Mouse (Mus musculus) forebrain, embryonic 10.5 days (tissue): ENCODE measurements around the gene Gm5938. TPM values are rescaled to one million over a fixed set of nuclear protein-coding genes. Genes with fewer than 3 reads are reported as not detected.

Source experiments
- DNase-seq: peaks from one replicate; pipeline ENCODE4 v3.0.0-alpha.2; 2017; ENCODE audit warnings: low spot score; ENCODE audit errors: extremely low spot score
- H3K27ac ChIP-seq: fragments of 300-500 bp; sonication (generic); 2 replicates; pipeline ENCODE4 v1.5.1; 2016; ENCODE audit warnings: mild to moderate bottlenecking
- H3K27me3 ChIP-seq: fragments of 300-500 bp; sonication (generic); 2 replicates; pipeline ENCODE4 v1.6.1; 2016; ENCODE audit warnings: mild to moderate bottlenecking; ENCODE audit not compliant: poor library complexity, severe bottlenecking
- H3K36me3 ChIP-seq: fragments of 300-500 bp; sonication (generic); replicated peaks from 2 replicates; pipeline ENCODE4 v1.6.1; 2016; ENCODE audit warnings: mild to moderate bottlenecking, moderate library complexity
- H3K4me1 ChIP-seq: fragments of 300-500 bp; sonication (generic); 2 replicates; pipeline ENCODE4 v1.6.1; 2016
- H3K4me3 ChIP-seq: fragments of 300-500 bp; sonication (generic); 2 replicates; pipeline ENCODE4 v1.5.1; 2016; ENCODE audit warnings: mild to moderate bottlenecking, moderate library complexity
- H3K9me3 ChIP-seq: fragments of 300-500 bp; sonication (generic); 2 replicates; pipeline ENCODE4 v1.6.1; 2016; ENCODE audit warnings: mild to moderate bottlenecking, moderate library complexity
- WGBS: fragments of 180-500 bp; shearing (Covaris S2); methylation state at CpG from one replicate; pipeline ENCODE4 v1.1.7; 2016; 5-methylcytosine and 5-hydroxymethylcytosine counted together
- polyA plus RNA-seq: library from polyadenylated mRNA; unstranded; fragments of >200 nt; fragmentation: Nextera tagmentation; extraction: Ambion mirVana; gene quantifications from 2 replicates; pipeline ENCODE4 v1.2.1, GENCODE M21; 2016

Gene Gm5938
- polyA plus RNA-seq: not detected in 2 replicates

DNA sequence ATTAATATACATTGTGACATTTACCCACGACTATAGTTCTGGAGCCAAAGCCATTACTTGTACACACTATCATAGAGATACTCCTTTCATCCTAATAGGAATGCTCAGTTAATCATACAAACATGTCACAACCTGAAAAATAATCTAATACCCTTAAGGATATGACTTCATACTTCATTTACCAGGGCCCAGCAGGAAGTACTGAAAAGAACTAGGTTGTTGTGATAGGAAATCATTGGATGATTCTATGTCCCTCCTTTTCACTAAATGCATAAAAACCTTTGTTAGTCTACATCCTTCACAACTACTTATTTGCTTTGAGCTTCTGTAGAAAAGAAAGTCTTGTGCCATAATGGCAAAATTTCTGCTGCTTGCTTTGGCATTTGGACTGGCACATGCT, at the start of gene Gm5938:
Gm5938 (plus strand) TSS at position 301 of the 400 bp plus-strand sequence.
- Histone ChIP-seq H3K27me3 (no peaks in the 10 kb centered on the region), H3K9me3 (no peaks in the 10 kb centered on the region), H3K4me3 (no peak within 1 kb of the TSS), H3K4me1 (no peaks in the 10 kb centered on the region), H3K36me3 (no peaks in the 10 kb centered on the region), H3K27ac (no peak within 1 kb of the TSS)
- 76% methylated on average over 1 of the region's 1 CpGs for WGBS
- DNase-seq: no peak

GRCm38 (mm10) chrX:78091274-78091673, 34.0 kb upstream of the Gm5938 start, which contains the start of gene Obp1a:
Obp1a (minus strand) TSS chrX:78091374.
- no peaks in the 10 kb centered on the region for H3K27me3 ChIP-seq
- no peak for DNase-seq
- H3K4me1 ChIP-seq: no peaks in the 10 kb centered on the region
- no peak within 1 kb of the TSS for H3K27ac ChIP-seq
- H3K9me3 ChIP-seq: no peaks in the 10 kb centered on the region
- H3K36me3 ChIP-seq: no peaks in the 10 kb centered on the region
- no peak within 1 kb of the TSS for H3K4me3 ChIP-seq

Other genes starting within 250 kb of the Gm5938 start
- not detected in 2 replicates for gene 5430402E10Rik, start 200.4 kb upstream of the Gm5938 start, polyA plus RNA-seq
- gene Obp1a, start 34.1 kb upstream of the Gm5938 start, polyA plus RNA-seq: not detected in 2 replicates
- not detected in 2 replicates for gene Obp1b, start 61.3 kb downstream of the Gm5938 start, polyA plus RNA-seq
- gene Gm14743, start 120.5 kb downstream of the Gm5938 start, polyA plus RNA-seq: not detected in 2 replicates
- gene 4930480E11Rik, start 244.2 kb downstream of the Gm5938 start, polyA plus RNA-seq: not detected in 2 replicates